Mouse (Mus musculus) embryo, embryonic 10.5 days (tissue): ENCODE results near the gene Apmap.

ENCODE experiments used
- DNase-seq: peaks from one replicate; pipeline ENCODE4 v3.0.0-alpha.2; 2015; ENCODE audit warnings: low spot score

The Apmap gene

DNA sequence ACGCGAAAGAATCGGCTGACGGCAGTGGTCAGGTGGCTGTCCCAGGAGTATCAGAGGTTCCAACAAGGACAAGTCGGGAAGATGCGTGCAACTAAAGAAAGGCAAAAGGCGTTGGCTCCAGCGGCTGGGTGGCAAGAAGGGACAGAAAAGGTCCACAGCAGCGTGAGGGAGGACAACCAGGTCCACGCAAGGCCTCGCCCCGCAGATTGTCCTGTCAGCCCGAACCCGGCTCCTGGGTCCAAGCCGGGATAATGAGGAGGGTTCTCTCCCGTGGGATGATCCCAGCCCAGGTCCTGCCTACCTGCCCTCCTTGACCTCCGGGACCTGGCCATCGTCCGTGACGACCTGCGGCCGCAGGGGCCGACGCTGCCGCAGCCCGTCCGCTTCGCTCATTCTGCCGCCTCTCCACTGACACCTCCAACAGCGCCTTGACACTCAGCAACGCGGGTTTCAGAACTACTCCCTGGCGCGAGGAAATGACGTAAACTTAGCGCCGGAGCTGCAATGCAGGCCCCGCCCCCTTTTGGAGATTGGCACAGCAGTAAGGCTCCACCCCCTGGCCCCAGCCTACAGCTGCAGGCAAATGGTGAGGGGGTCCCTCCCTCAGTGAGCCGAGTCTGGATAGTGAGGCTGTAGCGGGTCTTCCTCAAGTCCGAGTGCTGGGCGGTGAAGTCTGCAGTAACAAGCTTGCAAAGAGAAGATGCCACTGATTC is at the start of gene Apmap:
Gene Apmap, minus strand, starts transcription at position 481 of the 713 bp plus-strand sequence.
- peak; percentile 99 for DNase-seq

DNA sequence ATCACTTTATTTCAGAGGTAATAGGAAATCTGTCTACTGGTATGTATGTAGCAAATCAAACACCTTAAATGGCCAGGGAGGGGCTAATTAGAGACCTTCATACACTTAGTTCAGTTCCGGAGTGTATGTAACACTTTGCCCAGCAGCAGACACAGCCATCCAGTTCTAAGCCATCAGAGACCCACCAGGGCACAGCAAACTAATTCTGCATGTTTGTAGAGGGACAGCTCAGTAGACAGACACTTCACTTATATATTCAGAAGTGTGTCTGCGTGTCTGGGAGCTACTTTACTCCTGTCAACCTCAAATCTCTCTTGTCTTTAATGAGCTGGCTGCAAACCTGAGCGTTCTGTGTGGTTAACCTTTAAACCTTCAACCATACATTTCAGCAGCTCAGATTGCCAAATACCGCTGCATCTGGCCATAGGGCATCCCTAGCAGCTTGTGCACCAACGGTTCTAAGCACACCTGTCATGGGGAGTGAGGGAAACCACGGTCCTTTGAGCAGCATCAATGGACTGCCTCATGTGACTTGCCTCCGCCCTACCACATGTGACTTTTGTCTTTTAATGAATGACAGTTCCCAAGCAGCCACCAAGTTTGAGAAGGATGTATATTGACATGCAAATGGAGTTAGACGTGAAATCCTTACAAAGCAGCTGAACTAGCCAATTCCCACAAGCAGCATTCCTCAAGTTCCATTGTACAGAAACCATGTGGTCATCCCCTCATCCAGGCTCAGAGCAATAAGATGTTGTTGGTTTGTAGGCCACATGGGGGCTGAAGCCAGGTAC is 48.8 kb upstream of the Apmap start:
- DNase-seq = peak; percentile 33

DNA sequence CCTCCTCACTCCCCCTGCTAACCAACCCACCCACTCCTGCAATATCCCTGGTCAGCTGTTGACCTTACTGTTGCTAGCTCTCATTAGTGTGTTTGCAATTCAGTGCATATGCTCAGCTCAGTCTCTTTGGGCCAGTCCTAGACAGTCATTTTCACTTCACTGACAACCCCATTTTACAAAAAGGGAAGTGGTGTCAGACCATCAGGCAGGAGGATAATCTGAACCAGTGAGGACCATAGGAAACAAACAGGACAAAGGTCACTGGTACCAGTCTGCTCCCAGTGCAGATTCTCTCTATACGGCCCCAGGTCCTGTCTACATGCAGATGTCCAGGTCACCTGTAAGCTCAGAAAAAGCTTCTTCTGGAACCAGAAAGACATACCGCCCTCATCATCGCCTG is 47.7 kb upstream of the Apmap start:
- DNase-seq = no peak

DNA sequence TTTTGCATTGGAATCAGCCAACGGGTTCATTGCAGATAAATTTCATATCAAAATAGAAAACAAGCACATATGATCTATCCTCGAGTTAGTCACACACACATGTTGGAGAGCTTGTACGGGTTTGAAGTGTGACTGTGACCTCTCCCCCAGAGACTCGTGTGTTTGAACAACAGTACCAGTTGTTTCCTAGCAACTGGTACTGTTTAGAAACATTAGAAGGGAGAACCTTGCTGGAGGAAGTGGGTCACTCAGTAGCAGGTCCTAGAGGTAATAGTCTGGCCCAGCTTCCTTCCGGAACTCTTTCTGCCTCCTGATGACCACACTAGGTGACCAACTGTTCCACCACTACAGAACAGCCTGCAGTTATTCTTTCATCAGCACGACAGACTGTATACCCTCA is 46.9 kb upstream of the Apmap start:
- no peak for DNase-seq

DNA sequence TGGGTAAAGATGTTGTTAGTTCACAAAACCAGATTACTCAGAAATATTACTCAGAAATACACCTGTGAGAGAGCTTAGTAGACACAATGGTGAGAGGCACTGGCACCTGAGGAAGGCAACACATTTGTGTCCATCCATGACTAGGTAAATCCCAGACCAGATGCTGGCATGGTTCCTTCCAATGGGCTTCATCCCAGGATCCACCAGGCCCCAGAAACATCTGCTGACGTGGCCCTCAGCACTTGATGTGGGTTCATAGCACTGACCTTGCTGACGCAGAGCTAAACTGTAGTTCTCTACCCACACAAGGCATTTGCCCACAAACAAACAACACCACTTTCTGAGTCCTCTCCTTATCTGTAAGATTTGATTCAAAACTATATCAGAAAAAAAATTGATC is 46.4 kb upstream of the Apmap start:
- no peak for DNase-seq

DNA sequence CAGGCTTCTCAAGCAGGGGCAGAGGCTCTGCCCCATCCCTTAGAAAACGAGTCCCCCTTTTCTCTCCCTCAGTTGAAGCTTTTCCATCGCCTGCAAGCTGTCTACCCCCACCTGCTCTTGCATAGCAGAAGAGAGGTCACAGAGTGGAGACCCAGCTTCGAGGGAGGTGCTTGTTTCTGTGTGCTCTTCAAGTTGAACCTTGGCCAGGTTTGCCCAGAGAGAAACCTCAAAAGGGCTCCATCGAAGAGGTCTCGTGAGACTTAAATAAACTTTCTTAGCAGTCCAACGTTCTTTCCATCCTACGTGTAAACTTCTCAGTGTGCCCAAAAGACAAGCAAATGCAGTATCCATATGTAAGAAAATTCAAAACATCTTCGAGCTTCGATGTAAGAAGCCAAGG is 43.0 kb upstream of the Apmap start:
- no peak for DNase-seq

DNA sequence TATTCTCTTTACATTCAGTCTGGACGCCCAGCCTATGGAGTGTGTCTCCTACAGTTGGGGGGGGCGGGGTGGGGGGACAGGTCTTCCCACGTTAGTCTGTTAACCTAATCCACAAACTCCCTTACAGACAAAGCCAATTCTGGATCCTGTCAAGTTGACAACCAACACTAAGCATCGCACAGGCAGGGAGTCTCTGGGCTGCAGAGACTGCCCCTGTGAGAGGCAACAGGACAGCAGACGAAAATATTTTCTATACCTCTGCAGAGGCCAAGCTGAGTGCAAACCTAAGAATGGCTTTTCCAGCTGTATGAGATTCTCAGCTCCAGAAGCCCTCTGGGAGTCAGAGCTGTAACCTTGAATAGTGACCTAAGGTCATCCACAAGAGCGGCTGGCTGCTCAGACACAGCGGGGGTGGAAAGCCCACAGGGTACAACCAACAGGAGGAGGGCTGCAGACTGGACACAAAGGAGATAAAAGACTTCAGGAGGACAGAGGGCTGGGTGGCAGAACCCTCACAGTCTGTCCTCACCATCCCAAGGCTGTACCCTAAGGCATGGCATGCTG is 42.2 kb upstream of the Apmap start:
- DNase-seq = peak; percentile 61

DNA sequence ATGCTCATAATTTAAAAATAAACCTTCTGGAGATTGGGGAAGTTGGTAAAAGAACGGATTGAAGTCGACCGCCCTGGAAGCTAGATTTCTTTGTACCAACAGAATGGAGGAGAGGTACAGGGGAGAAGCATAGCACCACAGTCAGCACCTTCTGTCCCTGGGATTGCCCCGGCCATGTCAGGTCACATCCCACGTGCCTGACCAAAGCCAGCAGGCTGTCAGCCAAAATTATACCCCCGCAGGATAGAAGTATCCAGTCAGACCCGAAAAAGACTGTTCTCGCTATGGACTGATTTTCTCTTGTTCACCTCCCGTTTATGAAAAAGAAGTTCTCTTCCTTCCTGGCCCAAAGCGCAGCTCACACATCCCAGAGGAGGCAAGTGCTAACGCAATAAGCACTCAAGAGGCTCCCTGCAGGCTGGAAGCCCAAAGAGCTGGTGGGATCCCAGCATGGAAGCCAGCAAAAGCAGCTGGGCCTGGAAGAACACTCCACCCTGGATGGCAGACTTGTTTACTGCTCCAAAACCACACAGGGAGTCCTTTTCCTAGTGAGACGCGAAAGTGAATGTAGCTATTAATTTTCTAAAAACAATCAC is 40.0 kb upstream of the Apmap start:
- no peak for DNase-seq

DNA sequence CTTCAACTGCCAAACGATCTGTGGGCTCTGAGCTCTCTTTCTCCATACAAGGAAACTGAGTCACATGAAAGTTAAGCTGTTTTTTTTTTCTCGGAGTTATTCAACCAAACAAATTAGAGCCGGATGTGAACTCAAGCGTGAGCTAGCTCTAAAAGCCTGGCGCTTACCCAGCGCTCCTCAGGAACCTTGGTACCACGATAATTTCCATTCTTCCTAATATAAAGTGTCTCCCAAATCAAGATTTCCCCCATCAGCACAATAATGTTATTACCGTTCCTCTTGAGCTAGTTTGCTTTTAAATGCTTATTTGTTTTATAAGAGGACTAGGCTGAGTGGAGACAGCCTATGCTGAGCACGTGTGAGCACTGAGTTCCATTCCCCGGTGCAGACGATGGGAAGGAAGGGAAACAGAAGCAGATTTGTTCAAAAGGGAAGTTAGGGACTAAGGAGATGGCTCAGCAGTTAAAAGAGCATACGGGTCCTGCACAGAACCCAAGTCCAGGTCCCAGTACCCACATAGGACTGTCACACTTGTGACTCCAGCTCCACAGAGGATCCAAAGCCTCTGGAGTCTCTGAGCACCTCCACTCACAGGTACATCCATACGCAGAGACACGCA is 39.4 kb upstream of the Apmap start:
- DNase-seq = no peak

DNA sequence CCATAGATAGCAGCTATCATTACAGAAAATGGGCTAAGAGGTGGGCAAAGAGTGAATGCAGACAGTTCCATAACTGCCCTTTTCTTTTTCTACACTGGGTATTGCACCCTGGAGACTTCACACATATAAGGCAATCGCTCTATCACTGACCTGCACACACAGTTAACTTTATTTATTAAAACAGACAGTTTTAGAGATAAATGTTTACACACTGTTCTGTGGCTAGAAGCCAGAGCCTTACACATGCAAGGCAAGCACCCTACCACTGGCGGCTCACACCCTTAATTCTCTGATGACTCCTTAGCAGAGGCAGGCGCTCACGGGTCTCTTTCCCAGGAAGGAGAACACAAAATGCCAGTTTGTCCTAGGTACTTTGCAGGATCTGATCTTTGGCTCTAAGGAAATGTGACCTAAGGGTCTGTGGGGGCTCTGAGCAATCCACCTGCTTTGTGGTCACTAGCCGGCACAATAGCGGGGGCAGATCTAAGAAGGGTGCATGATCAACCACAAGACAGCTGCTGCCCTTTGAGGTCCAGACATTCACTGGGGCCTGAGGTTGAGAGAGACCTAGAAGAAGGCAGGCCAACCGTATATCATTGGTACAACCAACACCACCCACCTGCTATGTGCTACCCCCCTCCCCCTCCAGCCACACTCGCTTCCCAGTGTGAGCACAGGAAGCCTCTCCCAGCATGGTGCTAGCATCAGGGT is 38.2 kb upstream of the Apmap start:
- DNase-seq = no peak

DNA sequence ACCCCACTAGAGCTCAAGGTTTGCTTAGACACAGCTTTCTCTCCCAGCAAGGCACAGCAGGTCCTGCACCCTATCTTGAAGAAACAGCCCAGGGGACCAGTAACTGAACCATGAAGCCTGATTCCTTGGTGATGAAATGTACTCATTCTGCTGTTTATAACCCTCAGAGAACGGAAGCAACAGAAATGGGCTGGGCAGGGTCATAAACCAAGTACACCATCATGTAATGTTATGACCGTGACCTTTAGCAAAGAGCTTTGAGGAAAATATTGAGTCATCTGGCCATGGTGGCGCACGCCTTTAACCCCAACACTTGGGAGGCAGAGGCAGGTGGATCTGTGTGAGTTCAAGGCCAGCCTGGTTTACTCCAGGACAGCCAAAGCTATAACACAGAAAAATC is 36.9 kb upstream of the Apmap start:
- no peak for DNase-seq

DNA sequence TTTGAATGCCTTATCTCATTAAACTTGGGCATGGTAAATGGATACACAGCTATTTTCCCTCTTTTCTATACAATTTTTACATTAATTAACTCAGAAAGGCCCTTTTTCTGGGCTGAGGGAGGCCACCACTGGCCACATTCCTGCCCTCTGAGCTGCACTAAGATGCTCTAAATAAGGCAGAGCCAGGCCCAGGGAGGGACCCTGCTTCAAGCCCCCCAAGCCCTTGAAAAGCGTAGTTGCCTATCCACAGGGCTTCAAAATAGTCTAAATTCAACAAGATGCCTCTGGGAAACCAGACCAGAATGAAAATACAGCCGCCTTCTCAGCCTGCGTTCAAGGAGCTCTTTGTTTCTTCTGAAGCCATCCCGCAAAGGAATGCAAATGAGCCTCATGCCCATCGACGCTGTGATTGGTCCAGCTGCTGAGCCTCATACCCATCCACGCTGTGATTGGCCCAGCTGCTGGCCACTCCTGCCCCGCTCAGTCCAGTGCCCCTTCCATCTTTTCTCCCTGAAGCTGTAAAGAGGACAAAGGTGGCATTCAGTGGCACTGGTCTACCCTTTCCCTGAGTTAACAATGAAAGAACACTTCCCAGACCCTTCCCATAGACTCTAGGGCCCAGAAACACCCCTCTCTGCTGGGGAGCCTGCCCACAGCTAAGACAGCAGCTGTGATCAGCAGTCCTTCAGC is 35.5 kb upstream of the Apmap start:
- DNase-seq = peak; percentile 65

DNA sequence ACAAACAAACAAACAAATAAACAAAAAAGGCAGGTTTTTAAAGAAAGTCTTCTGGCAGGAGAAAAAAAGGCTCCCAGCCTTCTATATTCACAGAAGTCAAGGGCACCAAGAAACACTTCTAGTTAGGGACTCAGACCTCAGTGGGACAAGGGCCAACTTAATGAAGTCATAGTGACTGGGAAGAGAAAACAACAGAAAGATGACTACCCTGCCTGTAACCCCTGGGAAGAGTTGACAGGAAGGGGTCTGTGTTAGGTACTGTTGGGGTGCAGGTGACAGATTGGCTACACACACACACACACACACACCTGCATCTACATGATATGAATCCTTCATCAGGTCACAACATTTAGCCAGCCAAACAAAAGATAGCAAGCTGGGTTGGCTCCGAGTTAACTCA is 34.8 kb upstream of the Apmap start:
- DNase-seq = no peak

DNA sequence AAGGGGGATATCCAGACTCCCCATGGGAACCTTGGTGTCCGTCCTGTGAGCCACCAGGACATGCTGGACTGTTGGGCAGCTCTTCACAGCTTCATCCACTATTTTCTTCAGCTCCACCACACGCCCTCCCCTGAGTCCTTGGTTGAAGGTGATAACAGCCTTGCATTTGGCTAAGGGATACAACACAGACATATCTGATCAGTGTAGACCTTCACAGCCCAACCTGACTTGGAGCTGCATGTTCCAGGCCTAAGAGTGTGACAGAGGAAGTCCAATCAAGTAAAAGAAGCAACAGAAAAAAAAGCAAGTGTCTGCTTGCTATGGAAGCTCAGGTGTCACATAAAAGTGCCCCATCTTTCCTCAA is 30.0 kb upstream of the Apmap start:
- DNase-seq = no peak

DNA sequence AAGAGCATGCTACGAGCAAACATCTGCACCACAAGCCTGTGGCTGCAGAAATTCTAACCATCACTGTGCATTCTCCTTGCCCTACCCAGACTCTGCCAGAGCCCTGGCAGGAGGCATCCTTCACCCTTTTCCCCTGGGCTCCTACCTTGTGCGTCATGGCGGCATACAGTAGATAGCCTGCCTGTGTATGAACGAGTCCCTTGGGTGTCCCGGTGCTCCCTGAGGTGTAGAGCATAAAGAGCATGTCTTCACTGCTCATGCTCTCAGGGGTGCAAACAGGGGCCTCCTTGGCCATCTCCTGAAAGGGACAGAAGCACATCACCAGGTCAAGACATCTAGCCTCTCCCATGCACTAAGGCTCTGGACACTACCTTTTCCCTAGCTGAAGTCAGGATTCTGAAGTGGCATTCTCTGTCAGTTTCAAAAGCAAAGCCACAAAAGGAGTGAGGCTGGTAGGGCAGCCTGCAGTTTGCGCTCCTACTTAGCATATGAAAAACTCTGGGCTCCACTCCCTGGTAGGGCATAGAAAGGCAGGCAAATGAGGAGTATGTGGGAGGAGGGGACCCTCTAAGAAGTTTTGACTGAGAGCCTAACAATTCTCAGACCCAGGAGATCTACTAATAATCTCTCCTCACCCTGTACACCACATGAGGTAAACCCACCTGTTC is 29.5 kb upstream of the Apmap start:
- peak; percentile 27 for DNase-seq

DNA sequence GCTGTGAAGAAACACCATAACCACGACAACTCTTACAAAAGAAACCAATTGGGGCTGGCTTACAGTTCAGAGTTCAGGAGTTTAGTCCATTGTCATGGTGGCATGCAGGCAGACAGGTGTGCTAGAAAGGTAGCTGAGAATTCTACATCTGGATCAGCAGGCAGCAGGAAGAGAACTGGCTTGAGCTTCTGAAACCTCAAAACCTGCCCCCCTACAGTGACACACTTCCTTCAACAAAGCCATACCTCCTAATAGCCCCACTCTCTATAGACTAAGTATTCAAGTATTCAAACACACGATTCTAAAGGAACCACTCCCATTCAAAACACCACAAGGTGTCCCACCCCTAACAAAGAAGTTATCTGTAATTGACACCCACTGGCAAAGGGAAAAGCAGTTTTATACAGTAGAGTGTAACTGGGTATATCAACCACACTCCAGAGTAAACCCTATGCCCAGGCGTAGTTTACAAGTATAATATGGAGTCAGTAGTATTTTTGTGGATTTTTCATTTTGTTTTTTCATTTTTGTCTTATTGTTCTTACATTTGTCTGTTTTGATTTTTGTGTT is 27.6 kb upstream of the Apmap start:
- no peak for DNase-seq

DNA sequence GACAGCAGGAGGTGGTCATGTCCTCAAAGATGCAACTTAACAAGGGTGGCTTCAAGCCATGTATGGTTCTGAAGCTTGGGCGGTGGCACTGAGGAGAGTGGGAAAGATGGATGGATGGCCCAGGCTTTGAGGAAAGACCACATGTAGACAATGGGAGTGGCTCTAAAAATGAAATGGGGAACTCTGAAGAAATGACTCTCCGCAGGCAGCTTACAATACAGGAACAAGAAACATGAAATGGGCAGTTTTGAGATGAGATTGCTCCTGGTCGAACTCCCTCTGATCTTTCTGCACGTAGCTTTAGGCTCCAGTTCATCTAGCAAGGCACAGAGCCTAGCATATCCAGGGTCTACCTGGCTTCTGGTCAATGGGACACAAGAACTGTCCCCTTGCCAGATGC is 20.9 kb upstream of the Apmap start:
- no peak for DNase-seq

DNA sequence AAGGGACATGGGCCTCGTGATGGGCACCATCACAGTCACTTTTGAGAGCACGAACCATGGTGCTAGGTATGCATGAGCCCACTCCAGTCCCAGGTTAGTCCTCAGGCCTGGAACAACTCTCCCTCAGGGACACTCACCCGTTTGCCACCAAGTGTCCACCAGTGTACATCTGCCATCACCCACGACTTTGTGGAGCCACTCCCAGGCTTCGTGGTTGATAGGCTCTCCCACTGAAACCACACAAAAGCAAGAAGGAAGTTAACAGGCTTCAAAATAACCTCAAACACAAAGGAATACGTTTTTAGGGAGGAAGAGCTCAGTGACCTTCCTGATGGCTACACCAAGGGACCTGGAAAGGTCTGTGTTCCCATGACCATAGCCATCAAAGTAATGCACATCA is 18.8 kb upstream of the Apmap start:
- no peak for DNase-seq

DNA sequence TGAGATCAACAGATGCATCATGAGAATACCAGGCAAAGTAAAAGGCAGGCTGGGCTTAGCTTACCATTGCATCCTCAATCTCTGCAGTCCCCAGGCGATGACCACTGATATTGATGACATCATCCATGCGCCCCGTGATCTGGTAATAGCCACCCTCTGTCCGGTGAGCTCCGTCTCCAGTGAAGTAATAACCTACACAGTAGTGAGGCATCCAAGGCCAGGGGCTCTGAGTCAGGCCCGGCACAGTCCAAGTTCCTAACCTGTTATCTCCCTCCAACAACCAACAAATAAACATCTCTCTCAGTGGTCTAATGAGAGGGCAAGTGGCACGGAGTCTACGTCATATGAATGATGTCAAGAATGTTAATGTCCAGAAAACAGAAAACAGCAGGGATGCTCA is 16.6 kb upstream of the Apmap start:
- DNase-seq = no peak

DNA sequence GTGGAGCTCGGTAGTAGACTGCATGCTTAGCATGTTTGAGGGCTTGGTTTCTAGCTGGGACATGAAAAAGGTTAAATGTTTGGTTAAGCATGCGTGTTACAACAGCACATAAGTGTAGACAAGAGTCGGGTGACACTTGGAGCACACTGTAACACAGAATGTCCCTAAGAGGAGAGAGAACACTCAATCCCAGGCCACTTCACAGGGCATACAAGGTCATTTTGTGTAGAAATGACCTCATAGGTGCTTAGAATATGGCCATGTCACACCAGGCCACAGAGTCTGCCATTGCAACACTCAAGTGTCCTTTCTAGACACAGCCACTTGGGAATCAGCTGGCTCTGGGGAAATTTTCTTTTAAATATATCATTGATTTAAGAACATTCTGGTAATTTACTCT is 15.6 kb upstream of the Apmap start:
- no peak for DNase-seq
